Mouse (Mus musculus): ENCODE measurements around the gene Ddx46. TPM values are rescaled to one million over a fixed set of nuclear protein-coding genes. Genes with fewer than 3 reads are reported as not detected.
A peak's percentile ranks its signal among the peaks of the same experiment; 100 is the strongest.

Gene Ddx46
- 32.4 and 34.2 TPM in 2 replicates for polyA plus RNA-seq (2014; fragmentation: Nextera tagmentation; extraction: Ambion mirVana)

GRCm38 (mm10) chr13:55634639-55635127 is at the start of gene Ddx46:
TSS of gene Ddx46 (plus strand) at chr13:55635027.
- peak within 1 kb of the TSS; percentile 18; the same call in 1 of the 2 replicates for H3K27ac ChIP-seq (ENCODE audit: low read depth, low read length)
- peaks cover 15% of the 10 kb centered on the region for H3K36me3 ChIP-seq (ENCODE audit: control insufficient read depth, insufficient read depth, low read length)
- 5% methylated on average over 30 of the region's 30 CpGs for WGBS (ENCODE audit: insufficient replicate concordance)
- H3K9ac ChIP-seq (ENCODE audit: low read depth, low read length) = peak within 1 kb of the TSS; percentile 87
- H3K4me1 ChIP-seq (ENCODE audit: control insufficient read depth, insufficient read depth, low read length) = peaks cover 8% of the 10 kb centered on the region
- H3K27me3 ChIP-seq (ENCODE audit: control insufficient read depth, insufficient read depth, low read length) = no peaks in the 10 kb centered on the region
- peak within 1 kb of the TSS; percentile 93 for H3K4me2 ChIP-seq
- no peaks in the 10 kb centered on the region for H3K9me3 ChIP-seq (replicated peaks; ENCODE audit: control insufficient read depth, low read length)
- peak; percentile 77; the same call in 1 of the 2 replicates for ATAC-seq (replicated peaks; ENCODE audit: insufficient number of reproducible peaks, low FRiP score, low TSS enrichment)
- peak within 1 kb of the TSS; percentile 88 for H3K4me3 ChIP-seq (ENCODE audit: low read depth, low read length)

GRCm38 (mm10) chr13:55591961-55592490 is 42.8 kb upstream of the Ddx46 start:
- H3K9me3 ChIP-seq (replicated peaks; ENCODE audit: control insufficient read depth, low read length) = no peaks in the 10 kb centered on the region
- H3K4me3 ChIP-seq (ENCODE audit: low read depth, low read length) = no peak overlapping the region
- H3K4me1 ChIP-seq (ENCODE audit: control insufficient read depth, insufficient read depth, low read length) = peaks cover 8% of the 10 kb centered on the region
- H3K9ac ChIP-seq (ENCODE audit: low read depth, low read length) = no peak overlapping the region
- H3K27ac ChIP-seq (ENCODE audit: low read depth, low read length) = no peak overlapping the region
- WGBS (ENCODE audit: insufficient replicate concordance) = 76% methylated on average over 4 of the region's 4 CpGs
- H3K27me3 ChIP-seq (ENCODE audit: control insufficient read depth, insufficient read depth, low read length) = no peaks in the 10 kb centered on the region
- H3K36me3 ChIP-seq (ENCODE audit: control insufficient read depth, insufficient read depth, low read length) = peaks cover 15% of the 10 kb centered on the region
- no peak for ATAC-seq (replicated peaks; ENCODE audit: insufficient number of reproducible peaks, low FRiP score, low TSS enrichment)
- H3K4me2 ChIP-seq = no peak overlapping the region

- H3K27me3 ChIP-seq (ENCODE audit: control insufficient read depth, insufficient read depth, low read length) = no peaks in the 10 kb centered on the region
- ATAC-seq (replicated peaks; ENCODE audit: insufficient number of reproducible peaks, low FRiP score, low TSS enrichment) = peak; percentile 96
- peak overlapping the region; percentile 89 for H3K4me3 ChIP-seq (ENCODE audit: low read depth, low read length)
- H3K9ac ChIP-seq (ENCODE audit: low read depth, low read length) = peak overlapping the region; percentile 90
- H3K27ac ChIP-seq (ENCODE audit: low read depth, low read length) = peak overlapping the region; percentile 52; the same call in 1 of the 2 replicates
- peak overlapping the region; percentile 65 for H3K4me2 ChIP-seq
- no peaks in the 10 kb centered on the region for H3K9me3 ChIP-seq (replicated peaks; ENCODE audit: control insufficient read depth, low read length)
- peaks cover 20% of the 10 kb centered on the region for H3K36me3 ChIP-seq (ENCODE audit: control insufficient read depth, insufficient read depth, low read length)
- 4% methylated on average over 29 of the region's 29 CpGs for WGBS (ENCODE audit: insufficient replicate concordance)
- H3K4me1 ChIP-seq (ENCODE audit: control insufficient read depth, insufficient read depth, low read length) = peaks cover 8% of the 10 kb centered on the region
These were observed 42.1 kb upstream of the Ddx46 start for GRCm38 (mm10) chr13:55592512-55593253.

GRCm38 (mm10) chr13:55593254-55593747 is 41.5 kb upstream of the Ddx46 start:
- ATAC-seq (replicated peaks; ENCODE audit: insufficient number of reproducible peaks, low FRiP score, low TSS enrichment) = peak; percentile 42; the same call in 1 of the 2 replicates
- H3K36me3 ChIP-seq (ENCODE audit: control insufficient read depth, insufficient read depth, low read length) = peaks cover 24% of the 10 kb centered on the region
- peak overlapping the region; percentile 90 for H3K9ac ChIP-seq (ENCODE audit: low read depth, low read length)
- H3K4me3 ChIP-seq (ENCODE audit: low read depth, low read length) = peak overlapping the region; percentile 89
- no peaks in the 10 kb centered on the region for H3K27me3 ChIP-seq (ENCODE audit: control insufficient read depth, insufficient read depth, low read length)
- H3K9me3 ChIP-seq (replicated peaks; ENCODE audit: control insufficient read depth, low read length) = no peaks in the 10 kb centered on the region
- H3K4me1 ChIP-seq (ENCODE audit: control insufficient read depth, insufficient read depth, low read length) = peaks cover 8% of the 10 kb centered on the region
- H3K4me2 ChIP-seq = peak overlapping the region; percentile 77
- under 1% methylated on average over 31 of the region's 31 CpGs for WGBS (ENCODE audit: insufficient replicate concordance)
- H3K27ac ChIP-seq (ENCODE audit: low read depth, low read length) = peak overlapping the region; percentile 52; the same call in 1 of the 2 replicates

GRCm38 (mm10) chr13:55595375-55595774 is 39.5 kb upstream of the Ddx46 start:
- no peak for ATAC-seq (replicated peaks; ENCODE audit: insufficient number of reproducible peaks, low FRiP score, low TSS enrichment)
- no peak overlapping the region for H3K4me2 ChIP-seq
- 89% methylated on average over 12 of the region's 12 CpGs for WGBS (ENCODE audit: insufficient replicate concordance)
- H3K4me3 ChIP-seq (ENCODE audit: low read depth, low read length) = no peak overlapping the region
- H3K27ac ChIP-seq (ENCODE audit: low read depth, low read length) = no peak overlapping the region
- no peaks in the 10 kb centered on the region for H3K27me3 ChIP-seq (ENCODE audit: control insufficient read depth, insufficient read depth, low read length)
- H3K4me1 ChIP-seq (ENCODE audit: control insufficient read depth, insufficient read depth, low read length) = peaks cover 8% of the 10 kb centered on the region
- H3K9me3 ChIP-seq (replicated peaks; ENCODE audit: control insufficient read depth, low read length) = no peaks in the 10 kb centered on the region
- H3K9ac ChIP-seq (ENCODE audit: low read depth, low read length) = no peak overlapping the region
- H3K36me3 ChIP-seq (ENCODE audit: control insufficient read depth, insufficient read depth, low read length) = peaks cover 24% of the 10 kb centered on the region

- H3K4me3 ChIP-seq (ENCODE audit: low read depth, low read length) = no peak overlapping the region
- H3K36me3 ChIP-seq (ENCODE audit: control insufficient read depth, insufficient read depth, low read length) = peaks cover 24% of the 10 kb centered on the region
- H3K4me2 ChIP-seq = no peak overlapping the region
- no peaks in the 10 kb centered on the region for H3K27me3 ChIP-seq (ENCODE audit: control insufficient read depth, insufficient read depth, low read length)
- H3K4me1 ChIP-seq (ENCODE audit: control insufficient read depth, insufficient read depth, low read length) = peaks cover 13% of the 10 kb centered on the region
- H3K9me3 ChIP-seq (replicated peaks; ENCODE audit: control insufficient read depth, low read length) = no peaks in the 10 kb centered on the region
- no peak for ATAC-seq (replicated peaks; ENCODE audit: insufficient number of reproducible peaks, low FRiP score, low TSS enrichment)
- no peak overlapping the region for H3K27ac ChIP-seq (ENCODE audit: low read depth, low read length)
- no peak overlapping the region for H3K9ac ChIP-seq (ENCODE audit: low read depth, low read length)
- 90% methylated on average over 12 of the region's 12 CpGs for WGBS (ENCODE audit: insufficient replicate concordance)
These were observed 38.0 kb upstream of the Ddx46 start for GRCm38 (mm10) chr13:55596802-55597201.

GRCm38 (mm10) chr13:55599566-55600540 is 35.0 kb upstream of the Ddx46 start, which contains the start of gene B4galt7:
TSS of gene B4galt7 (plus strand) at chr13:55599896.
- Histone ChIP-seq H3K4me2 (peak within 1 kb of the TSS; percentile 67), H3K9ac (ENCODE audit: low read depth, low read length) (peak within 1 kb of the TSS; percentile 82), H3K4me1 (ENCODE audit: control insufficient read depth, insufficient read depth, low read length) (peaks cover 8% of the 10 kb centered on the region; the same call in 1 of the 2 replicates), H3K27me3 (ENCODE audit: control insufficient read depth, insufficient read depth, low read length) (no peaks in the 10 kb centered on the region), H3K9me3 (replicated peaks; ENCODE audit: control insufficient read depth, low read length) (no peaks in the 10 kb centered on the region), H3K27ac (ENCODE audit: low read depth, low read length) (no peak within 1 kb of the TSS), H3K36me3 (ENCODE audit: control insufficient read depth, insufficient read depth, low read length) (peaks cover 28% of the 10 kb centered on the region), H3K4me3 (ENCODE audit: low read depth, low read length) (peak within 1 kb of the TSS; percentile 79)
- WGBS (ENCODE audit: insufficient replicate concordance) = 10% methylated on average over 50 of the region's 51 CpGs
- peak; percentile 82 for ATAC-seq (replicated peaks; ENCODE audit: insufficient number of reproducible peaks, low FRiP score, low TSS enrichment)

GRCm38 (mm10) chr13:55600657-55601056 is 34.2 kb upstream of the Ddx46 start:
- Histone ChIP-seq H3K4me2 (peak overlapping the region; percentile 67), H3K9me3 (replicated peaks; ENCODE audit: control insufficient read depth, low read length) (no peaks in the 10 kb centered on the region), H3K4me1 (ENCODE audit: control insufficient read depth, insufficient read depth, low read length) (peaks cover 5% of the 10 kb centered on the region; the same call in 1 of the 2 replicates), H3K4me3 (ENCODE audit: low read depth, low read length) (peak overlapping the region; percentile 79), H3K36me3 (ENCODE audit: control insufficient read depth, insufficient read depth, low read length) (peaks cover 22% of the 10 kb centered on the region), H3K27me3 (ENCODE audit: control insufficient read depth, insufficient read depth, low read length) (no peaks in the 10 kb centered on the region), H3K27ac (ENCODE audit: low read depth, low read length) (no peak overlapping the region), H3K9ac (ENCODE audit: low read depth, low read length) (peak overlapping the region; percentile 82)
- ATAC-seq (replicated peaks; ENCODE audit: insufficient number of reproducible peaks, low FRiP score, low TSS enrichment) = no peak
- WGBS (ENCODE audit: insufficient replicate concordance) = 22% methylated on average over 9 of the region's 9 CpGs

Measured in heart, embryonic 11.5 days (tissue).